Mouse (Mus musculus) left cerebral cortex, adult 8-10 months (tissue): ENCODE measurements around the gene Sdc4. TPM values are rescaled to one million over a fixed set of nuclear protein-coding genes. Genes with fewer than 3 reads are reported as not detected.
A peak's percentile ranks its signal among the peaks of the same experiment; 100 is the strongest.

ENCODE experiments used
- DNase-seq, 2 experiments: peaks; one replicate each; pipeline ENCODE4 v3.0.0; 2022; ENCODE audit warnings: low spot score in 2 of 2
- total RNA-seq, 4 experiments: library from RNA; stranded (reverse); gene quantifications; 2 replicates each; pipeline ENCODE4 v1.2.4; 2022

The Sdc4 gene
- total RNA-seq, 4 experiments from 2014 or later: 81.2 to 117 (median 89.0) TPM

DNA sequence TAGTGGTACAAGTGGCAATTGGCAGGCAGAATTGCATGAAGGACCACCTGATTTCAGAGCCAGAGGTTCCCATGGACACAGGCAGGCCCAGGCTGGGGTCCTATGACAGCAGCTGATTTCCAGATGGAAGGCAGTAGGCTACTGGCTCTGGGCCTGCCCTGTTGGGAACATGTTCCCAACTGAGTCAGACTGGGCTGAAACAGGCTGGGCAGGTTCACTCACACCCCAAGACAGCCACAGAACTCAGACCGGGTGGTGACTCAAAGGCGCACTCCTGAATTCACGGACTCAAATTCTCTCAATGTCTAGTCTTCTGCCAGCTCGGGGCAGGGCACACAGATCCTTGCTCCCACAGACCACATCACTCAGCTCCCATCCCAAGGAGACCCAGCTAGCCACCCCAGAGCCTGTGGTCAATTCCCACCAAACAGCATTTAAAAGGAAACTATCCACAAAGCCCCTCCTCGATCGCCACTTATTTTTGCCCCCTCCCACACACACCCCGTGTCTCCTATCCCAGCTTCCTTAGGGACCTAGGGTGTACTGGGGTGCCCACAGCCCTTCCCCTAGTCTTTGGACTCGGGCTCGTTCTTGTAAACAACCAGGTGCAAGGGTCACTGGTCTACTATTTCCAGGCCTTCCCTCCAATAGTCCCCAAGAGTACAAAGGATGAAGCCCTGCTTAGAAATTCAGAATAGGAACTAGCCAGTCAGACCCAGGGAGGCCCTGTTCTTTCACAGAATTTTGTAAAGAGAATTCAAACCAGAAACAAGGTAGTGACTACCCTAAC, 11.8 kb downstream of the Sdc4 start:
- no peak for DNase-seq

DNA sequence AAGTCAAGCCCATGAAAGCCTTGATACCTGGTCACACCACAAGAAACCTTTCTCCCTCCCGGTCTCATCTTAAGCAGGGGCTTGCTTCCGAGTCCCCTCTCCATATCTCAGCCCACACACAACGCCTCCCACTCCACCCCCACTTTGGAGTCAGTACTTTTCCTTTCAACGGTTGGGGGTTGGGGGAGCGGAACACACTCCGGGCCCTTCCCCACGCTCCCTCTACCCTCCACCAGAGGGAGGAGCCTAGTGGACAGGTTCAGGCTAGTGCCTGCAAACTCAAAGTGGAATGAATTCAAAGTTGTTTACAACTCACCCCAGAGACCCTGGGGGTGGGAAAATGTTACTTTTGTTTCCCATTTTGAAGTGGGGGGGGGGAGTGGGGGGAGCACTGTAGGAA, 13.0 kb downstream of the Sdc4 start:
- DNase-seq: no peak

DNA sequence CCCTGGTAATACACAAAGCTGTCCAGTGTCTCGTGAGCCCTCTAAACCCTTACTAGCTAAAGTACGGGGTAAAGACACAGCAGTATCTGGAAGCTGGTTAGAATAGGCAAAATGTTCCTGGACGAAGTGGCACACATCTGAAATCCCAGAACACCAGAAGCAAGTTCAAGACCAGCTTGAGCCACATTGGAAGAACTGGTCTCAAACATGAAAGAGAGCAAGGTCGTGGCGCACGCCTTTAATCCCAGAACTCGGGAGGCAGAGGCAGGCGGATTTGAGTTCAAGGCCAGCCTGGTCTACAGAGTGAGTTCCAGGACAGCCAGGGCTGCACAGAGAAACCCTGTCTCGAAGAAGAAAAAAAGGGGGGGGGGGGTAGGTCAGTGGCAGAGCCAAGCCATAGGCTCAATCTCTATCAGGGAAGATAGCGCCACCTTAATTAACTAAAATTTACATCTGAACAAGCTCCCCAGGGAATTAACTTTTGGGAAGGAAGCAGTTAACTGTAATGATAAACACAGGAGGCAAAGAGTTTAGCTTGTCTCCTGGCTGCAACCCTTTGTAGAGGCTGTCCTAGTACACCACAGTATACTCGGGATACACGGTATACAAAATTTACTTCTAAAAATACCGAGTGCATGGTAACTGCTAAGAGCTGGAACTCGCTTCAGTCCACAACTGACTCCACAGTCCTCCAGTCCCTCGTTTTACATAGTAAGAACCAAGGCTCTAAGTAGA, 13.6 kb downstream of the Sdc4 start:
- no peak for DNase-seq

DNA sequence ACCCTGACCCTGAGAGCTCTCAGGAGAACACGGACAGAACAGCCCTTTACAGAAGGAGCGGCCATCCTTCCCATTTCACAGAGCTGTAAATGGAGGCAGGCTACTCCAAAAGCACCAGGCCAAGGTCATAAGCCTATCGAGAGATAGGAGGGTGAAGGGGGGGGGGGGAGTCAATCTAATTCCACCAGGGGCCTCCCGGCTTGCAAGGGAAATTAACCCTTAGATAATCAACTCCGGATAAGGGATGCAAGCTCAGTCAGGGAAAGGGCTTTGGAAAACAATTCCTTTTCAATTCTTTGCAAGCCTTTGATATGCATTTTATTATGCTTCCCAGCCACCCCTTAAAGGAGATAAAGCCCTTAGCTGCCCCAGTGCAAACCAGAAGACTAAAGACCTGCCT, 15.2 kb downstream of the Sdc4 start:
- no peak for DNase-seq

DNA sequence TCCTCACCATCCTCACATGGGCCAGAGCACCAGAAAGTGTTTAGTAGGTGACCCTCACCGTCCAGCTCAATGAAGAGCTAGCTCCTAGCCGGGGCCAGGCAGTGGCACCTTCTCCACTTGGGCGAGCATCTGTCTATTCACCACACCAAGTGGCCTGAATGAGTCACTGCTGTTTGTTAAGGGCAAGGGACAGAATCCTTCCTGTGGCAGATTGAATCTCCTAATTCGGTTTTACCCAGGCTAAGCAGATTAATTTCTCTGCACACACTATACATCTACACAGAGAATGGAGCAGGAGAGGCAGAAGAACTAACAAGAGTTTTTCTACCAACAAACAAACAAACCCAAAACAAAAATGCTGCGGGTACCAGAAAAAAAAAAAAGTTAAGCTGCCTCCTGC, 16.7 kb downstream of the Sdc4 start:
- DNase-seq: no peak

DNA sequence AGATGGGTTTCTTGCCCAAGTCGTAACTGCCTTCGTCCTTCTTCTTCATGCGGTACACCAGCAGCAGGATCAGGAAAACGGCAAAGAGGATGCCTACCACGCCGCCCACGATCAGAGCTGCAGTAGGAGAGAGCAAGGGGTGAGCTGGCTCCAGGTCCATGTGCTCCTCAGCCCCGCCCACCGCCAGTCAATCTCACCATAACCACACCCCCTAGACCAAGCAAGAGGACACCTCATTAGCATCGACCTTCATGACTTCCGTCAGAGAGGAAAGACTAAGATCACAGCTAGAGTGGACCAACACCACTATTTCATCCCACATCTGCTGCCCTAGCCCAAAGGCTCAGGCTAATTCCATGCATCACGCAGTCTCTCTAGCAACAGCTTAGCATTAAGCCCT, 17.6 kb downstream of the Sdc4 start:
- DNase-seq: no peak

DNA sequence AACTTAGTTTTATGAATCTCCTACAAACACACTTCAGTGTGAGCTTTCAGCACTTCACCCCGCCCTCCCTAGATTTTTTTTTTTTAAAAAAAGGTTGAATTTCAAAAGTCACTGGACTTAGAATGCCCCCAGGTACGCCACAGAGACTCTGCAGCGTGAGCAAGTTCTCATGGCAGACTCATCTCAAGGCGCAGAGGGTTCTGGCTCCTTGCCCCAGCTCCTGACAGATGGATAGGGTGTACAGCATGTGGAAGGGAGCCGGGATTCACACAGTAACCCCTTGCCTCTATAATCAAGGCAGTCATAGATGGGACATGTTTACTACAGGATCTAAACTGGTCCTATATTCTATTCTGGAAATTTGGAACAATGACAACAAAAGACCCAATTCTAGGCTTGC, 18.3 kb downstream of the Sdc4 start:
- DNase-seq: no peak

DNA sequence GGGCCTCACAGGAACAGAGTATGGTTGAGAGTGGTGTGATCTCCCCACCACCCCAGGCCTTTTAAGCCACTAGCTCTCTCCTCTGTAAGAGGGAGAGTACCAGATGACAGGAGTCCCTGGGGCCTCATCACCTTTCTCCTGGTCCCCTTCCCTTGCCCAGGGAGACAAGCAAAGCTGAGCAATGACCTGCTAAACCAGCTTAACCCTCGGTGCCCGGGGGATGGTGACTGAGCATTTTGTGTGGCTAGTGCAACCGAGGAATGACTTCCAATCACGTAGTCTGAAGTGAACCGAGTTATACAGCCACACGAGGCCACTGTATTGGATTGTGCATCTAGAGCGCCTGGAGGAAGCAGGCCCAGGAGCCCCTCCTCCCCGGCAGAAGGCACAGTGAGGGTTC, 19.3 kb downstream of the Sdc4 start:
- DNase-seq: no peak

DNA sequence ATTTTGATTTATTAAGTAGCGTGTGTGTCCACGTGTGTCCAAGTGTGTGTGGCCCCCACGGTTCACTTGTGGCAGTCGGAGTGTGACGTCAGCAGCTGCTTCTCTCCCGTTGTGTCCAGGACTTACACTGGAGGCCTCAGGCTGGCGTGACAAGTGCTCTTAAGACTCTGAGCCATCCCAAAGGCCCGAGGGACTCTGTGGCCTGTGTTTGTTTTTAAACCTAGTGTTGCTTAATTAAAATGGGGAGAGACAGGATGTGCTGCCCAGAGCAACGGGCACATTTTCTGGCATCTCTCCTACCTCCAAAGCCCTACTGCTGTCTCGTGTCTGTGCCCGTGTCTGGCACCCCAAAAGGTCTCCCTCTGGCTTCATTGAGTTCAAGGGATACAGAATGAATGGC, 20.2 kb downstream of the Sdc4 start:
- peak in 1 of 2 experiments; percentile 41 for DNase-seq

DNA sequence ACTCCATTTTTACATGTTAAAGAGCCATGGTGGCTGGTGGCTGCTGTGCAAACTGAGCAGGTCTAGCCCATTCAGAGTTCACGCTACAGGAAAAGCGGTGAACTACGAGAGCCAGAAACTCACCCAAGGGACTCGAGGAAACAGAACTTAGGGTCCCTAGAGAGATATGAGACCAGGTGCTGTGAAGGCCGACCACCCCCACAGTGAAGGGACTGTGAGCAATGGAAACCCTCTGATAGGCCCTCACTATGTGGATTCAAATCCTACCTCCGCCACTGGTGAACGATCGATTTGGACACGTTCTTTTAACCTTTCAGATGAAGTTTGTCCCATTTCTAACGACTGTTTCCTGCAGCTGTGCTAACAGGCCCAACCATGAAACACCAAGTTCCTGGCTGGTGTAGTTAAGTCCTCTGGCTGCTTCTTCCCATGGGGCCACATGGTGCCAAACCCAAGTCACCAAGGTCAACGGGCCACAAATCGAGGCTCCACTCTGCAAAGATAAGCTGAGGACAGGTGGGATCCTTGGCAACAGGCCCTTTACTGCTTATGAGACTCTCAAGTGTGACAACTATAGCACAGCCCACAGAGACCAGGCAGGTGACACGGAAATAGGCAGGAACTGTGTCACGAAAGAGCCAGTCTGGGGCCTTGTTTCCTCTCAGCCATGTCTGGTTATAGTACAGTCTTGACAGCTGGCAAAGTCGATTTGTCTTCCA, 20.9 kb downstream of the Sdc4 start:
- no peak for DNase-seq

DNA sequence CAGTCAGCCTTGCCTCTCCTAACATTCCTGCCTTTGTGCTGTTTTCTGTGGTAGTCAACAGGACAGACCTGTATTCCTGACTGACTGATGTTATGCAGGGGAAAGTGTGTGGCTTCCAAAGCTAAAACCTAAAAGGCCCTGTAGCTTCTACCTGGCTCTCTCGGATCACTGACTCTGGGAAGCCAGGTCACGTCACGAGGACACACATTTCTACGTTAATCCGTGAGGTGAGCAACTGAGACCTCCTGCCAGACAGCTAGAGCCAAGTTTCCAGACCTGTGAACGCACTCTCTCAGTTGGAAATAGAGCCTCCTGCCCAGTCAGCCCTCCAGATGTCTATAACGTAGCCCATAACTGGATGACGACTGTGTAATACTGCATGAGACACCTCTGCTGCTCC, 21.7 kb downstream of the Sdc4 start:
- no peak for DNase-seq

DNA sequence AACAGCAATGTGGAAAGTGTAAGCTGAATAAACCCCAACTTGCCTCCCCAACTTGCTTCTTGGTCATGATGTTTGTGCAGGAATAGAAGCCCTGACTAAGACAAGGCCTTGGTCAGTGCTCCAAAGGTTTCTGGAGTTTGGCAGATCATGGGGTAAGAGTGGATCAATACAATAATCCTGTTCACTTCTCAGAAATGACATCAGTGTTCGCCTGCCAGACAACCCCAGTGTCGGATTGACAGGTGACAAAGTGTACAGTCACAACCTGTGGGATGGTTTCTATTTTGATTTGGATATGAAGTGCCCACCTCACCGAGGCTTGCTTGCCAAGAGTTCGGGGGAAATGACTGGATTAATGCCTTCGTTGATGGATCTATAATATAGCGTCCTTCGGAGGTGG, 22.4 kb downstream of the Sdc4 start:
- DNase-seq: no peak

DNA sequence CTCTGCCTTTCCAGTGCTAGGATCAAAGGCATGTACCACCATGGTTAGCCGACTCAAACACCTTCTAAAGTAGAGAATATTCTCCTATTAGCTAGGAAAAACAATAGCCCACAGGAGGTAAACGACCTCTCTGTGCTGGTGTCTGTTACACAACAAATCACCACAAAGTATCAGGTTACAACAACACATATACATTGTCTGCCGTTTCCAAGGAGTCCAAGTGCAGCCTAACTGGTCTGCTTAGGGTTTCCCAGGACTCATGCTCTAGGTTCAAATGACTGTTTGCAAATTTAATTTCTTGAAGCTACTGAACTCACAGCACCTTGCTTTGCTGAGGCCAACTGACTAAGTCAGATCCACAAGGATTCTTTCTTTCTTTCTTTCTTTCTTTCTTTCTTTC, 24.2 kb downstream of the Sdc4 start:
- no peak for DNase-seq

DNA sequence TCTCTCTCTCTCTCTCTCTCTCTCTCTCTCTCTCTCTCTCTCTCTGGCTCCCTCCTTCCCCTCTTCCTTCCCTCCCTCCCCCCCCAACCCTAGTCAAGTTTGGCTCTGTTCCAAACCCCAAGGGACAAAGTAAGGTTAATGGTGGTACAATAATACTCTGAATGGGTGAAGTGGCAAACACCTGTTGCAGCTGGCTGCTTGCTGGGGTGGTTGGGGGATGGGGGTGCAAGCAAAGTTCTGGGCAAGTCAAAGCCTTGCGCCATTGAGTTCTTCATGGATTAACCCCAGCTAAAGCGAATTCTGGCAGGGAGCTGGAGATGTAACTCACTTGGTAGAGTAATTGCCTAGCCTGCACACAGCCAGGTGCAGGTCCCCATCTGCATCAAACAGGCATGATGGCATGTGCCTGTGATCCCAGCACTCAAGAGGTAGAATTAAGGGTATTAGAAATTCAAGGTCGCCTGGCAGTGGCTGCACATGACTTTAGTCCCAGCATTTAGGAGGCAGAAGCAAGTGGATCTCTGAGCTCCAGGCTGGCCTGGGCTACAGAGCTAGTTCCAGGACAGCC, 25.3 kb downstream of the Sdc4 start:
- no peak for DNase-seq

DNA sequence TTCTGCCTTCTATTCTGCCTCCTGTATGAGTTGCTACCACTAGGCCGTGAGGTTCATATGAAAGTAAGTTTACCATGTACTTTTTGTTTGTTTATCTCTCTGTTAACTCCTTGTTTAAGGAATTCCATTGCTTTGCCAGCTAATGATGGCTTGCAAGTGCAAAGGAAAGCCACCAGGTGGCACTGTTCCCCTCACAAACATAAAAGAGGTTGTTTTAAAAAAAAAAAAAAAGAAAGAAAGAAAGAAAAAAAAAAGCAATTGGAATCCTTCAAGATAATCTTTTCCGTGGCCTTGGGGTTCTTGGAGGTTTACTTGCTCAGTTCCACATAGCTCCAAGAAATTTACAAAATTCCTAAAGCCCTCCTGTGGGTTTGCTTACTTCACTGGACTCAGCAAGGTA, 26.5 kb downstream of the Sdc4 start:
- DNase-seq: no peak

DNA sequence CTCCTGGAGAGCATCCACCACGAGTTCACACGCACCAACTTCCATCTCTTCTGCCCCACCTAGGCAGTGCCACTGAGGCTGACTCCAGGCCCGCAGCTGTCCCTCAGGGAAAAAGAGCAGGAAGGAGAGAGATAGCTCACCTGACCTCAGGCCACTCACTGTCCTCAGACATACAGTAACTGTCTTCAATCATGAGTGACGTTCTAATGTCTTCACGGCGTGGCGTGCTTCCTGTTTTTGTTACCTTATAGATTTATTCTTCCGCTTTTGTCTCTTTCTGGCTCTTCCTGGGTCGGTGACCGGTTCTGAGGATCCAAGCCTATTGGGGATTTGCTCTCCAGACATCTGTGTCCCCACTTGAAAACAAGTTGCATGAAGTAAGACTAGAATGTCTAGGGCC, 29.1 kb downstream of the Sdc4 start:
- DNase-seq: no peak

DNA sequence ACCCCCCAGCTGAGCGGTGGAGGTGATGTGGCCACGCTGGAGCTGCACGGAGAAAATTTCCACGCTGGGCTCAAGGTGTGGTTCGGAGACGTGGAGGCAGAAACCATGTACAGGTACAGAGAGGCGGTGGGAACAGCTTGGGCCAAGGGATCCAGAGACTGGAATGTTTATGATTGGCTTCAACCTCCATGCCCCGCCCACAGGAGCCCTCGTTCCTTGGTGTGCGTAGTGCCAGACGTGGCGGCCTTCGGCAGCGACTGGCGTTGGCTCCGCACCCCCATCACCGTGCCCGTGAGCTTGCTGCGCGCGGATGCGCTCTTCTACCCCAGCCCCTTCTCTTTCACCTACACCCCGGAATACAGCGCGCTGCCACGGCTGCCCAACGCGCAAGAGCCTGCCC, 29.5 kb downstream of the Sdc4 start:
- no peak for DNase-seq

DNA sequence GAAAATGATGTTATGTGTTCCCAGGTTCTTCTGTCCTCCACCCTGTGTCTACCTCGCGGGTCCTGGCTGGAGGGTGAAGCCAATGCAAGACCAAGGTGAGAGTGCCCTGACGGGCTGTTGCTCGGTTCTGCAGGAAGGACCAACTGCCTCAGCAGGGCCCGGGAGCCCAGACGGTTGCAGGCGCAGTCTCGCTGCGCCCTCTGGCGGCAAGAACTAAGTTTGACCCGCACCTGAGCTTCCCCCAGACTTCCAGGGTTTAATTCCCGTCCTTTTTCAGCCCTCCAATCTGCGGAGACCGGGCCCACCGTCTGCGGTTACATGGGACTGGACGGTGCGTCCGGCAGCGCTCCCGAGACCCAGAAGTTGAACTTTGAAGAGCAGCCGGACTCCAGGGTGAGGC, 36.0 kb downstream of the Sdc4 start:
- DNase-seq: peak in 1 of 2 experiments; percentile 50

DNA sequence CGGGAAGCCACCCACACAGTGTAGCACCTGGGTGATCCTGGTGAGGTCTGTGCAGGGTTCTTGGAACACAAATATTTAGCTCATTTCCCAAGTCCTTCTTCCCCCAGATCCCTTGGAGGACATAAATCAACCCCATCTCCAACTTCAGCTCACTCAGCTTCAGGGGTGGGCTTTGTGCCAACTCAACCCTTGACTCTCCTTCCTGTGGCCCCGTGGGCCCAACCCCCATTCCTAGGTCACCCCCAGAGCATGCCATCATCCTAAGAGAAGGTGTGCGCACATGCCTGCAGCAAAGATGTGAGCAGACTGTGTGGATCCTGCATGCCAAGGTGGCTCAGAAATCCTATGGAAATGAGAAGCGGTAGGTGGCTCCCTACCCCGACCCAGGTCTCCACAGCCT, 38.2 kb downstream of the Sdc4 start:
- DNase-seq: no peak

DNA sequence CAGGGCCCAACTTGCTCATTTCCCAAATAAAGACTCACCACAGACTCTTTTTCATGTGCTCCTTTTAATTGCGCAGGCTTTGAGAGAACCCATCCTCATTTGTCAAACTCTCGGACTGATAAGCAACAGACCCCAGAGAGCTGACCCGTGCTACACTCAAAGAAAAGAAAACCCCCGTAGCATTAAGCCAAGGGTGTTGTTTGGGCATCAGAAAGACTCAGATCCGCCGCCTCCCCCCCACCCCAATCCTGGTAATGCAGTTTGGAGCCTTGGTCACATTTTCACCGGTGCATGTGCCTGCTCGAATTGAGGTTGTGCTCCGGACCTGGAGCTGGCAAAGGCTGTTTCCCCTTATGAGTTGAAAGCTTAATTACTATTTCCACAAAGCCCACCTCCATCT, 38.6 kb downstream of the Sdc4 start, which contains the start of gene Matn4:
Gene Matn4 (minus strand): TSS at position 101 of the 400 bp plus-strand sequence.
- no peak for DNase-seq

DNA sequence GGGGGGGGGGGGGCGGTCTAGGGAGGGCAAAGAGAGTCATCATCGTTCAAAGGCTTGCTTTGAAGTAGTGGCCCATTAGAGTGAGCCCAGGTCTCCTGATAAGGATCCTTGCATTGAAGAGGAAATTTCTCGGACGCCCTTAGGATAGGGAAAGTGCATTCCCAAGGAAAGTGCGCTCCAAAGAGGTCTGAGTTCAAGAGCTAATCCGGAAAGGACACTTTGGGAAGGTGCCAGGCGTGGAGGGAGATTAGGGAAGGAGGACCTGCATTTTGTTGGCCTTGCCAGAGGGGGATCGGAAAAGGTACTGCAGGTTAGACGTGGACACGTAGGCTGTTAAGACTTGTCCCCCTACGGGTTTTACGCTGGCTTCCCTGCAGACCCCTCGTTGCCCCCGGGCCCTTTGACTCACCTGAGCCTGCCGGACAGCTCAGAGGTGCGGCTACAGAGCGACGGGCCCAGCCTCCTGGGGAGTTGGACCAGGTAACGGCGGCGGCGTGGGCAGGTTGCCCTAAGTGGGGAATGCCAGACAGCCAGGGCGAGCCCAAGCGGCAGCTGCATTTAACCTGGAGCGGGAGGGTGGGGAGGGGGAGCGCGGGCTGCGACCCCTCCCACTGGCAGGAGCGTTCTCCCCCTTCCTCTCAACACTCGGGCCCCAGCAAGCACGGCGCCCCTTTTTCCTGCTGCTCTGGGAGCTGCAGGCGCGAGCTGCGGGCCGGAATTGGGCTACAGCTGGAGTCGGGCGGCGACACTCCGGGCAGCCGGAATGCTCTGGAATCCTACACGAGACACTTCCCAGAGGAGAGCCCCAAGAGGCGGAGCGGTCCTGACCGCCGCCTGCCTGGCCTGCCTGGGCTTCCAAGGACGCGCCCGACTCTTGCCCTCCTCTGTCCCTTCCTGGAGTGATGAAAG, 39.4 kb downstream of the Sdc4 start:
- no peak for DNase-seq
